Mouse (Mus musculus): ENCODE results near the gene Rsph9. TPM values are rescaled to one million over a fixed set of nuclear protein-coding genes. Genes with fewer than 3 reads are reported as not detected.

Gene Rsph9
- polyA plus RNA-seq, 1 experiment from 2014 or later = 14.6 TPM

DNA sequence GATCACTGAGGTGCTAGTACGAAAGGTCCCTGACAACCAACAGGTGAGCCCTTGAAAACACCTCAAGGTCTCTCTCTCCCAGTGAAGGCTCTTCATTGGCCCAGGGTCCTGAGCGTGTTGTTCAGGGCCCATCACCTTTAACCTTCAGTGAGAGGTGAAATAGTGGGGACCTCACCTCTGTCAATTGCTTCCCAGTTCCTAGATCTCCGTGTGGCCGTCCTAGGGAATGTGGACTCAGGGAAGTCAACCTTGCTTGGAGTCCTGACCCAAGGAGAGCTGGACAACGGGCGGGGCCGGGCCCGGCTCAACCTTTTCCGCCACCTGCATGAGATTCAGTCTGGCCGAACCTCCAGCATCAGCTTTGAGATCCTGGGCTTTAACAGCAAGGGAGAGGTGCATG is 20.8 kb upstream of the Rsph9 start:
- Histone ChIP-seq H3K9ac (ENCODE audit: low read length) (no peak overlapping the region), H3K27me3 (replicated peaks; ENCODE audit: control insufficient read depth, insufficient read depth, low read length) (no peaks in the 10 kb centered on the region), H3K36me3 (ENCODE audit: control insufficient read depth, insufficient read depth, low read length) (peaks cover 57% of the 10 kb centered on the region), H3K4me2 (ENCODE audit: low read length) (no peak overlapping the region), H3K4me3 (ENCODE audit: low read depth, low read length) (no peak overlapping the region), H3K27ac (ENCODE audit: low read depth) (no peak overlapping the region), H3K4me1 (replicated peaks; ENCODE audit: control insufficient read depth, insufficient read depth, low read length) (peaks cover 18% of the 10 kb centered on the region), H3K9me3 (ENCODE audit: control insufficient read depth, low read length) (no peaks in the 10 kb centered on the region)
- ATAC-seq (replicated peaks; ENCODE audit: low FRiP score, low TSS enrichment, low read depth) (no peak), DNase-seq (ENCODE audit: low spot score) (no peak)
- 95% methylated on average over 10 of the region's 10 CpGs for WGBS

GRCm38 (mm10) chr17:46164301-46164700 is 20.3 kb upstream of the Rsph9 start:
- no peak overlapping the region for H3K4me3 ChIP-seq (ENCODE audit: low read depth, low read length)
- no peak overlapping the region for H3K4me2 ChIP-seq (ENCODE audit: low read length)
- no peak overlapping the region for H3K27ac ChIP-seq (ENCODE audit: low read depth)
- 96% methylated on average over 8 of the region's 8 CpGs for WGBS
- DNase-seq (ENCODE audit: low spot score) (no peak), ATAC-seq (replicated peaks; ENCODE audit: low FRiP score, low TSS enrichment, low read depth) (no peak)
- H3K36me3 ChIP-seq (ENCODE audit: control insufficient read depth, insufficient read depth, low read length) = peaks cover 53% of the 10 kb centered on the region
- no peaks in the 10 kb centered on the region for H3K9me3 ChIP-seq (ENCODE audit: control insufficient read depth, low read length)
- peaks cover 21% of the 10 kb centered on the region for H3K4me1 ChIP-seq (replicated peaks; ENCODE audit: control insufficient read depth, insufficient read depth, low read length)
- no peak overlapping the region for H3K9ac ChIP-seq (ENCODE audit: low read length)
- H3K27me3 ChIP-seq (replicated peaks; ENCODE audit: control insufficient read depth, insufficient read depth, low read length) = no peaks in the 10 kb centered on the region

DNA sequence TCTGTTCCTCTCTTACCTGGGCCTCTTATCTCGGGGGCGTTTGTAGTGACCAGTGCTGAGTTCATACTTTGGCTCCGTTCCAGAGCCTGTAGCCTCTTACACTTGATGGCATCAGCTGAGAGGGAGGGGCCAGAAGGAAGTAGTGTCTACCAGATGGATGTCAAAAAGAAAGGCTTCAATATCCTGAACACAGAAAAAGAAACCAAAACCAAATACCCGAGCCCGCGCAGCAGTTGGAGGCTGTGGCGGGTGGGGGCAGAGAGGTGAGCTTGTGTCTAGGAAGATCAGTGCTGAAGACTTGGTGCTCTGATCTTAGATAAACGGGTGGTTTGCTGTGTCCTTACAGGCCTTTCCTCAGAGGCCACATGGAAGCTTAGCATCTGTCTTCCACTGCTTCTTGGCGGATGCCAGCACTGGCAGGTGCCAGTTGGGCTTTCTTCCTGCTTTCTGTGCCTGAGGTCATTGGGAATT is 19.0 kb upstream of the Rsph9 start:
- Histone ChIP-seq H3K9ac (ENCODE audit: low read length) (no peak overlapping the region), H3K4me3 (ENCODE audit: low read depth, low read length) (no peak overlapping the region), H3K27ac (ENCODE audit: low read depth) (no peak overlapping the region), H3K4me2 (ENCODE audit: low read length) (peak overlapping the region; percentile 55), H3K4me1 (replicated peaks; ENCODE audit: control insufficient read depth, insufficient read depth, low read length) (peaks cover 21% of the 10 kb centered on the region), H3K36me3 (ENCODE audit: control insufficient read depth, insufficient read depth, low read length) (peaks cover 39% of the 10 kb centered on the region), H3K27me3 (replicated peaks; ENCODE audit: control insufficient read depth, insufficient read depth, low read length) (no peaks in the 10 kb centered on the region), H3K9me3 (ENCODE audit: control insufficient read depth, low read length) (no peaks in the 10 kb centered on the region)
- peak; percentile 61 for DNase-seq (ENCODE audit: low spot score)
- WGBS = 76% methylated on average over 9 of the region's 9 CpGs
- ATAC-seq (replicated peaks; ENCODE audit: low FRiP score, low TSS enrichment, low read depth) = no peak

DNA sequence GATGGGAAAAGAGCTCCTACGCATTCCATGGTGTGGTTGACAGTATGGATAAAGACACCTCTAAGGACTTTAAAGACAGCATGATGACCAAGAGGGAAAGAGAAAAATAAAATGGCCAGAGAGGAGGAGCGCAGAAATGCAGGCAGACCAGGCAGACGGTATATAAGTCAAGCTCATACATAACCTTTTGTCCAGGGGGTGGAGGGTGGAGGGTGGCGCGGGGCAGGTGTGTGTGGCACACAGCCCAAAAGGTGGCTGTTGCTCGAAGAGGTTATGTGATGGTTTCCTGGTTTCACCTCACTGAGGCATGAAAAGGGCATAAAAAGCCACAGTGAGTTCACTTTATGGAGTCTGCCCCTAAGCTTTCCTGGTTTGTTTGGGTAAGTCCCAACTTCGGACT is 18.5 kb upstream of the Rsph9 start:
- Histone ChIP-seq H3K9ac (ENCODE audit: low read length) (no peak overlapping the region), H3K4me3 (ENCODE audit: low read depth, low read length) (no peak overlapping the region), H3K9me3 (ENCODE audit: control insufficient read depth, low read length) (no peaks in the 10 kb centered on the region), H3K27ac (ENCODE audit: low read depth) (no peak overlapping the region), H3K4me2 (ENCODE audit: low read length) (peak overlapping the region; percentile 55), H3K36me3 (ENCODE audit: control insufficient read depth, insufficient read depth, low read length) (peaks cover 35% of the 10 kb centered on the region), H3K4me1 (replicated peaks; ENCODE audit: control insufficient read depth, insufficient read depth, low read length) (peaks cover 21% of the 10 kb centered on the region), H3K27me3 (replicated peaks; ENCODE audit: control insufficient read depth, insufficient read depth, low read length) (no peaks in the 10 kb centered on the region)
- ATAC-seq (replicated peaks; ENCODE audit: low FRiP score, low TSS enrichment, low read depth) = no peak
- 89% methylated on average over 7 of the region's 7 CpGs for WGBS
- no peak for DNase-seq (ENCODE audit: low spot score)

DNA sequence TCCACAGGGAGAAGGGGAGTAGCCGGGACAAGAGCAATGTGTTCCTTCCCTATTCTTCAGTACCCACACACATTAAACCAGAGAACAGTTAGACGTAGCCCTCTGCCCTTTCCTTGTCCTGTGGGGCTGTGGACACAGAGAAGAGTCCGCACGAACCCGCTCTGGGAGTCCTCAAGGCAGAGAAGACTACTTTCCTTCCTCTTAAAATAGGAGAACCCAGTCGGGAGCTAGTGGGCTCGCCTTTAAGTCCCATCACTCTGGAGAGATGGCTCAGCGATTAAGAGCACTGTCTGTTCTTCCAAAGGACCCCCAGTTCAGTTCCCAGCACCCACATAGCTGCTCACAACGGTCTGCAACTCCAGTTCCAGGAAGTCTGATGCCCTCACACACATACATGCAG is 17.7 kb upstream of the Rsph9 start:
- WGBS = 42% methylated on average over 9 of the region's 9 CpGs
- H3K27ac ChIP-seq (ENCODE audit: low read depth) = peak overlapping the region; percentile 18; the same call in 1 of the 2 replicates
- peak overlapping the region; percentile 55 for H3K4me2 ChIP-seq (ENCODE audit: low read length)
- peak overlapping the region; percentile 84 for H3K9ac ChIP-seq (ENCODE audit: low read length)
- H3K27me3 ChIP-seq (replicated peaks; ENCODE audit: control insufficient read depth, insufficient read depth, low read length) = no peaks in the 10 kb centered on the region
- DNase-seq (ENCODE audit: low spot score) (no peak), ATAC-seq (replicated peaks; ENCODE audit: low FRiP score, low TSS enrichment, low read depth) (no peak)
- peaks cover 27% of the 10 kb centered on the region for H3K36me3 ChIP-seq (ENCODE audit: control insufficient read depth, insufficient read depth, low read length)
- H3K4me3 ChIP-seq (ENCODE audit: low read depth, low read length) = peak overlapping the region; percentile 80
- H3K4me1 ChIP-seq (replicated peaks; ENCODE audit: control insufficient read depth, insufficient read depth, low read length) = peaks cover 21% of the 10 kb centered on the region
- no peaks in the 10 kb centered on the region for H3K9me3 ChIP-seq (ENCODE audit: control insufficient read depth, low read length)

DNA sequence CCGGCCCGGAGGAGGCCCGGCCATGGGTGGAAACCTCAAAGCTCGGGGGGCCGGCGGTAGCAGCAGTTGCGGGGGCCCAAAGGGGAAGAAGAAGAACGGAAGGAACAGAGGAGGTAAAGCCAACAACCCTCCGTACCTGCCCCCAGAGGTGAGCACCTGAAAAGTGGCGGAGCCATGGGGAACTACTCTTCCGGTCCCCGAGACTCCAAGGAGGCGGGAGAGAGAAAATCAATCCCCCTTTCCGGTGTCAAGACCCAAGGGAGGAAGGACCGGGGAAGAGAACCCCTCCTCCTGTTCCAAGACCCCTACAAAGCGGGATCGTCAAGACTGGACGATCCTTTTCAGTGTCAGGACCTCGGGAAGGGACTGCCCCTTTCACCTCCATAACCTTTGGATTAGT is 17.2 kb upstream of the Rsph9 start:
- peak overlapping the region; percentile 83 for H3K27ac ChIP-seq (ENCODE audit: low read depth)
- no peaks in the 10 kb centered on the region for H3K9me3 ChIP-seq (ENCODE audit: control insufficient read depth, low read length)
- ATAC-seq (replicated peaks; ENCODE audit: low FRiP score, low TSS enrichment, low read depth) = peak; percentile 34
- no peak for DNase-seq (ENCODE audit: low spot score)
- peaks cover 21% of the 10 kb centered on the region for H3K36me3 ChIP-seq (ENCODE audit: control insufficient read depth, insufficient read depth, low read length)
- H3K4me2 ChIP-seq (ENCODE audit: low read length) = peak overlapping the region; percentile 55
- H3K9ac ChIP-seq (ENCODE audit: low read length) = peak overlapping the region; percentile 84
- H3K4me1 ChIP-seq (replicated peaks; ENCODE audit: control insufficient read depth, insufficient read depth, low read length) = peaks cover 21% of the 10 kb centered on the region
- H3K27me3 ChIP-seq (replicated peaks; ENCODE audit: control insufficient read depth, insufficient read depth, low read length) = no peaks in the 10 kb centered on the region
- WGBS = 0% methylated on average over 19 of the region's 19 CpGs
- peak overlapping the region; percentile 80 for H3K4me3 ChIP-seq (ENCODE audit: low read depth, low read length)

GRCm38 (mm10) chr17:46160686-46161085 is 16.7 kb upstream of the Rsph9 start, which contains the start of gene Gtpbp2:
Gtpbp2 (plus strand) TSS chr17:46161032.
- Histone ChIP-seq H3K4me1 (replicated peaks; ENCODE audit: control insufficient read depth, insufficient read depth, low read length) (peaks cover 21% of the 10 kb centered on the region), H3K9me3 (ENCODE audit: control insufficient read depth, low read length) (no peaks in the 10 kb centered on the region), H3K9ac (ENCODE audit: low read length) (peak within 1 kb of the TSS; percentile 84), H3K27me3 (replicated peaks; ENCODE audit: control insufficient read depth, insufficient read depth, low read length) (no peaks in the 10 kb centered on the region), H3K4me2 (ENCODE audit: low read length) (peak within 1 kb of the TSS; percentile 91), H3K27ac (ENCODE audit: low read depth) (peak within 1 kb of the TSS; percentile 83), H3K36me3 (ENCODE audit: control insufficient read depth, insufficient read depth, low read length) (peaks cover 16% of the 10 kb centered on the region), H3K4me3 (ENCODE audit: low read depth, low read length) (peak within 1 kb of the TSS; percentile 80)
- DNase-seq (ENCODE audit: low spot score) = peak; percentile 87
- ATAC-seq (replicated peaks; ENCODE audit: low FRiP score, low TSS enrichment, low read depth) = peak; percentile 89
- under 1% methylated on average over 23 of the region's 23 CpGs for WGBS

- H3K27ac ChIP-seq (ENCODE audit: low read depth) = peak overlapping the region; percentile 83
- ATAC-seq (replicated peaks; ENCODE audit: low FRiP score, low TSS enrichment, low read depth) = peak; percentile 73
- peak overlapping the region; percentile 80 for H3K4me3 ChIP-seq (ENCODE audit: low read depth, low read length)
- H3K9ac ChIP-seq (ENCODE audit: low read length) = peak overlapping the region; percentile 44
- no peaks in the 10 kb centered on the region for H3K27me3 ChIP-seq (replicated peaks; ENCODE audit: control insufficient read depth, insufficient read depth, low read length)
- DNase-seq (ENCODE audit: low spot score) = peak; percentile 95
- H3K4me2 ChIP-seq (ENCODE audit: low read length) = peak overlapping the region; percentile 91
- H3K9me3 ChIP-seq (ENCODE audit: control insufficient read depth, low read length) = no peaks in the 10 kb centered on the region
- H3K36me3 ChIP-seq (ENCODE audit: control insufficient read depth, insufficient read depth, low read length) = peaks cover 11% of the 10 kb centered on the region
- under 1% methylated on average over 16 of the region's 16 CpGs for WGBS
- peaks cover 21% of the 10 kb centered on the region for H3K4me1 ChIP-seq (replicated peaks; ENCODE audit: control insufficient read depth, insufficient read depth, low read length)
Measured at GRCm38 (mm10) chr17:46160090-46160662, 16.2 kb upstream of the Rsph9 start.

- Histone ChIP-seq H3K9ac (ENCODE audit: low read length) (no peak overlapping the region), H3K4me1 (replicated peaks; ENCODE audit: control insufficient read depth, insufficient read depth, low read length) (peaks cover 21% of the 10 kb centered on the region), H3K36me3 (ENCODE audit: control insufficient read depth, insufficient read depth, low read length) (peaks cover 2% of the 10 kb centered on the region), H3K27me3 (replicated peaks; ENCODE audit: control insufficient read depth, insufficient read depth, low read length) (no peaks in the 10 kb centered on the region), H3K4me3 (ENCODE audit: low read depth, low read length) (no peak overlapping the region), H3K4me2 (ENCODE audit: low read length) (peak overlapping the region; percentile 91), H3K9me3 (ENCODE audit: control insufficient read depth, low read length) (no peaks in the 10 kb centered on the region), H3K27ac (ENCODE audit: low read depth) (no peak overlapping the region)
- 60% methylated on average over 2 of the region's 2 CpGs for WGBS
- ATAC-seq (replicated peaks; ENCODE audit: low FRiP score, low TSS enrichment, low read depth) (no peak), DNase-seq (ENCODE audit: low spot score) (no peak)
Measured at GRCm38 (mm10) chr17:46159236-46159635, 15.2 kb upstream of the Rsph9 start.
